Mouse (Mus musculus): ENCODE results near the gene Fcgr3.
"Not testable (repeated sequence)": the region's sequence is repeated elsewhere in the genome, so short reads cannot be mapped to it uniquely, and the experiment has no call there.

The Fcgr3 gene

GRCm38 (mm10) chr1:171065768-171066167, 1.0 kb upstream of the Fcgr3 start:
- POLR2A ChIA-PET, CTCF ChIA-PET: not testable (repeated sequence)

- CTCF ChIA-PET = interaction anchor here in 1 of 4 experiments (0.9 kb wide), 1 partner anchor 37 kb away, joined by 4 read pairs; no protein-coding TSS in a partner anchor
- POLR2A ChIA-PET = not testable (repeated sequence)
Observed at GRCm38 (mm10) chr1:171065243-171065587, 480 bp upstream of the Fcgr3 start.

GRCm38 (mm10) chr1:171063569-171064490, 905 bp downstream of the Fcgr3 start:
- POLR2A ChIA-PET = interaction anchor here in 1 of 4 experiments (0.7 to 8.9 kb wide), 2 partner anchors 16 to 28 kb away, joined by 3 to 84 read pairs; no protein-coding TSS in a partner anchor

GRCm38 (mm10) chr1:171061566-171061965, 3.2 kb downstream of the Fcgr3 start:
- ChIA-PET CTCF (no interaction called here), POLR2A (interaction anchor here in 1 of 4 experiments (1.2 to 8.9 kb wide), 3 partner anchors 9 to 18 kb away, joined by 3 to 84 read pairs (median 4); no protein-coding TSS in a partner anchor)

More at GRCm38 (mm10) chr1:171063569-171064490, 905 bp downstream of the Fcgr3 start:
- CTCF ChIA-PET = not testable (repeated sequence)

GRCm38 (mm10) chr1:171060392-171060791, 4.3 kb downstream of the Fcgr3 start:
- POLR2A ChIA-PET = interaction anchor here in 2 of 4 experiments (0.5 to 8.9 kb wide), 3 partner anchors 12 to 193 kb away, joined by 3 to 84 read pairs (median 6); partner anchors contain the start of gene Atf6 (in 1 of the 2)
- CTCF ChIA-PET = interaction anchor here in 2 of 4 experiments (0.6 to 0.7 kb wide), 2 partner anchors 50 to 192 kb away, joined by 3 to 4 read pairs; no protein-coding TSS in a partner anchor

- CTCF ChIA-PET = no interaction called here
- POLR2A ChIA-PET = interaction anchor here in 1 of 4 experiments (1.6 to 8.9 kb wide), 2 partner anchors 11 to 188 kb away, joined by 3 to 84 read pairs; no protein-coding TSS in a partner anchor
Observed at GRCm38 (mm10) chr1:171059203-171059602, 5.5 kb downstream of the Fcgr3 start.

- POLR2A ChIA-PET = interaction anchor here in 2 of 4 experiments (1.6 to 8.9 kb wide), 2 partner anchors 9 to 10 kb away, joined by 4 to 84 read pairs; no protein-coding TSS in a partner anchor
- CTCF ChIA-PET = interaction anchor here in 1 of 4 experiments (0.6 kb wide), 1 partner anchor 174 kb away, joined by 4 read pairs; no protein-coding TSS in a partner anchor
Observed at GRCm38 (mm10) chr1:171057253-171057652, 7.5 kb downstream of the Fcgr3 start.

GRCm38 (mm10) chr1:171053305-171053704, 11.4 kb downstream of the Fcgr3 start:
- CTCF ChIA-PET = no interaction called here
- POLR2A ChIA-PET = interaction anchor here in 2 of 4 experiments (0.6 to 1.6 kb wide), 3 partner anchors 8 to 185 kb away, joined by 3 to 4 read pairs (median 3); no protein-coding TSS in a partner anchor

- CTCF ChIA-PET = interaction anchor here in 1 of 4 experiments (0.6 kb wide), 1 partner anchor 139 kb away, joined by 3 read pairs; no protein-coding TSS in a partner anchor
- POLR2A ChIA-PET = interaction anchor here in 3 of 4 experiments (0.6 to 5.6 kb wide), 8 partner anchors 9 to 323 kb away, joined by 3 to 84 read pairs (median 3); partner anchors contain the start of gene Atf6 (in 1 of the 3)
Observed at GRCm38 (mm10) chr1:171050774-171051173, 14.0 kb downstream of the Fcgr3 start.

- CTCF ChIA-PET = interaction anchor here in 2 of 4 experiments (0.9 to 1.1 kb wide), 2 partner anchors 148 to 155 kb away, joined by 3 to 5 read pairs; no protein-coding TSS in a partner anchor
- POLR2A ChIA-PET = interaction anchor here in 1 of 4 experiments (1.0 to 5.6 kb wide), 9 partner anchors 10 to 163 kb away, joined by 3 to 84 read pairs (median 5); partner anchors contain the start of gene Fcgr3
Observed at GRCm38 (mm10) chr1:171049263-171049662, 15.5 kb downstream of the Fcgr3 start.

- ChIA-PET CTCF (no interaction called here), POLR2A (interaction anchor here in 2 of 4 experiments (1.2 to 5.6 kb wide), 5 partner anchors 10 to 175 kb away, joined by 3 to 84 read pairs (median 4); no protein-coding TSS in a partner anchor)
Observed at GRCm38 (mm10) chr1:171046501-171046900, 18.2 kb downstream of the Fcgr3 start.

GRCm38 (mm10) chr1:171045079-171045465, 19.7 kb downstream of the Fcgr3 start:
- ChIA-PET POLR2A (interaction anchor here in 1 of 4 experiments (1.3 kb wide), 2 partner anchors 11 kb away, joined by 5 to 6 read pairs; no protein-coding TSS in a partner anchor), CTCF (interaction anchor here in 1 of 4 experiments (0.6 kb wide), 1 partner anchor 237 kb away, joined by 3 read pairs; no protein-coding TSS in a partner anchor)

GRCm38 (mm10) chr1:171044365-171045078, 20.2 kb downstream of the Fcgr3 start:
- ChIA-PET CTCF (interaction anchor here in 1 of 4 experiments (0.6 kb wide), 1 partner anchor 237 kb away, joined by 3 read pairs; no protein-coding TSS in a partner anchor), POLR2A (interaction anchor here in 1 of 4 experiments (0.5 to 1.3 kb wide), 3 partner anchors 11 to 178 kb away, joined by 3 to 6 read pairs (median 5); no protein-coding TSS in a partner anchor)

- CTCF ChIA-PET = no interaction called here
- POLR2A ChIA-PET = interaction anchor here in 1 of 4 experiments (1.2 to 1.3 kb wide), 3 partner anchors 10 to 18 kb away, joined by 3 to 6 read pairs (median 5); no protein-coding TSS in a partner anchor
Observed at GRCm38 (mm10) chr1:171043594-171044153, 21.1 kb downstream of the Fcgr3 start.

- ChIA-PET CTCF (interaction anchor here in 1 of 4 experiments (1.0 kb wide), 1 partner anchor 17 kb away, joined by 3 read pairs; no protein-coding TSS in a partner anchor), POLR2A (interaction anchor here in 1 of 4 experiments (1.1 to 2.1 kb wide), 3 partner anchors 9 to 11 kb away, joined by 3 to 7 read pairs (median 3); no protein-coding TSS in a partner anchor)
Observed at GRCm38 (mm10) chr1:171039880-171040279, 24.9 kb downstream of the Fcgr3 start.

GRCm38 (mm10) chr1:171039135-171039534, 25.6 kb downstream of the Fcgr3 start:
- ChIA-PET CTCF (interaction anchor here in 1 of 4 experiments (1.0 kb wide), 1 partner anchor 17 kb away, joined by 3 read pairs; no protein-coding TSS in a partner anchor), POLR2A (interaction anchor here in 1 of 4 experiments (0.5 to 2.1 kb wide), 4 partner anchors 8 to 63 kb away, joined by 3 to 7 read pairs (median 3); no protein-coding TSS in a partner anchor)

Measured in embryonic stem cell, embryonic (primary cell).